Mouse (Mus musculus) macrophage (primary cell): Measurements from ENCODE around the gene Ddx21. TPM values are rescaled to one million over a fixed set of nuclear protein-coding genes. Genes with fewer than 3 reads are reported as not detected.
"Not testable (repeated sequence)": the region's sequence is repeated elsewhere in the genome, so short reads cannot be mapped to it uniquely, and the experiment has no call there.

Experiments used
- H3K27ac ChIP-seq: fragments of 350-480 bp; formaldehyde crosslinking; 2 replicates; pipeline ENCODE4 v1.9.0; 2021
- H3K36me3 ChIP-seq: fragments of 350-480 bp; formaldehyde crosslinking; 2 replicates; pipeline ENCODE4 v1.9.0; 2021; ENCODE audit errors: inconsistent target
- H3K4me3 ChIP-seq: fragments of 350-480 bp; formaldehyde crosslinking; 2 replicates; pipeline ENCODE4 v1.9.0; 2021; ENCODE audit errors: inconsistent target
- H3K79me2 ChIP-seq: fragments of 350-480 bp; formaldehyde crosslinking; 2 replicates; pipeline ENCODE4 v1.9.0; 2021; ENCODE audit errors: inconsistent target
- WGBS: methylation state at CpG from one replicate; pipeline ENCODE4 v1.1.7; 2026; ENCODE audit warnings: inconsistent platforms; ENCODE audit not compliant: missing documents; 5-methylcytosine and 5-hydroxymethylcytosine counted together
- polyA plus RNA-seq: library from polyadenylated mRNA; stranded (reverse); fragments of 250-400 nt; gene quantifications from 3 replicates; pipeline ENCODE4 v1.2.4, GENCODE M21; 2018; ENCODE audit warnings: inconsistent platforms

The Ddx21 gene
- polyA plus RNA-seq, 1 experiment from 2014 or later: 43.4 TPM

DNA sequence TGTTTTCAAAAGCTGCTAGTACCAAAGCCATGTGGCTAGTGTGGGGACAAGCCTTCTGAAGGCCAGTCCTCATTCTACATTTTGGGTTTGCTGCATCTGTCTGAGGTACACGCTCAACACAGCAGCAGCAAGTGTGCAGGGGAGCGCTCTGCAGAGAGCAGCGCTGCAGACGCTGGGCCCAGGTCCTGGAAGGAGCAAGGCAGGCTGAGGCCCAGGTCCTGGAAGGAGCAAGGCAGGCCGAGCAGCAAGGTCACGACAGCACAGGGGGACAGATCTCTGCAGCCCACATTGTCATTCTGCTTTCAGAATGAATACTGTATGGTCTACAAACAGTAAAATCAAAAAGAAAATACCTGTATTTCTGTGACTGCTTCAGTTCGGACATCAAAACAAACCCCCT lies 19.4 kb downstream of the Ddx21 start:
- peaks cover 2% of the 10 kb centered on the region for H3K79me2 ChIP-seq
- H3K4me3 ChIP-seq: no peak overlapping the region
- WGBS: 88% methylated on average over 7 of the region's 7 CpGs
- H3K36me3 ChIP-seq: peaks cover 67% of the 10 kb centered on the region
- no peak overlapping the region for H3K27ac ChIP-seq

GRCm38 (mm10) chr10:62582263-62582662 lies 19.8 kb downstream of the Ddx21 start:
- Histone ChIP-seq H3K27ac (no peak overlapping the region), H3K4me3 (no peak overlapping the region), H3K36me3 (peaks cover 62% of the 10 kb centered on the region), H3K79me2 (peaks cover 6% of the 10 kb centered on the region)
- 88% methylated on average over 17 of the region's 17 CpGs for WGBS

- H3K4me3 ChIP-seq, H3K27ac ChIP-seq: not testable (repeated sequence)
- WGBS: 94% methylated on average over 6 of the region's 13 CpGs
- peaks cover 31% of the 10 kb centered on the region for H3K79me2 ChIP-seq
- peaks cover 41% of the 10 kb centered on the region for H3K36me3 ChIP-seq
Measured at GRCm38 (mm10) chr10:62579129-62579528, 23.0 kb downstream of the Ddx21 start.

DNA sequence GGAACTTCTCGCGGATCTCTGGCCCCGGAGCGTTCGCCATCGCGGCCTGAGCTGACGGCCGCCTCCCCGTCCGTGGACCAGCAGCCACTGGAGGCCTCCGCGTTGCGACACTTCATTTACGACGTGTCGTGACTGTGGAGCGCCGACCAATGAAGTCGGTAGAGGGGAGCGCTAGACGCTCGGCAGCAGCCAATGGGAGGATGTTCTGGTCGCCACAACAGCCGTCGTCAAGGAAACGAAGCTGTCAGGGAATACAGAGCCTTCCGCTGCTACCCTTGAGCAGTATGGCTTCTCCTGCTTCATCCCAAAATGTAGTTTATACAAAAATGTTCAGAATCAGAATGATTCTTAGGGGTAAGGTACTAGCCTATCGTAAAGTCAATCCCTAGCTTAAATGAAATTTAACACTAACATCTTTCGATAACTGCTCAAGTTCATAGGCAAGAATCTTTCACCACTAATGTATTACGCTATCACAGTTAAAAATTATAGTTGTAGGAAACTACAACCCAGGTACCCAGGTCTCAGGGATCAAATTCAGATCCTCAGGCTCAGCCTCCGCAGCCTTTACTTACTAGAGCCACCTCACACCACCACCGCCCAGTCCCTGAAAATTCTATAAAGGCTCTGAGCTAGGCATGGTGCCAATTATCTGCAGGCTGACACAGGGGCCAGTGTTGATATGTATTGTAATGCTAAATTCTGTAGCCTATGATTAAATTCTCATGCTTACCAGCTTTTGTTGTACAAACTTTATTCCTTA lies 23.6 kb downstream of the Ddx21 start, which contains the start of gene Kif1bp:
Kif1bp (minus strand) TSS at position 120 of the 763 bp plus-strand sequence.
- peaks cover 31% of the 10 kb centered on the region for H3K79me2 ChIP-seq
- H3K36me3 ChIP-seq: peaks cover 40% of the 10 kb centered on the region
- peak within 1 kb of the TSS; percentile 75 for H3K4me3 ChIP-seq
- no peak within 1 kb of the TSS for H3K27ac ChIP-seq
- WGBS: 6% methylated on average over 33 of the region's 33 CpGs

- peak overlapping the region; percentile 75 for H3K4me3 ChIP-seq
- peaks cover 33% of the 10 kb centered on the region for H3K36me3 ChIP-seq
- peaks cover 31% of the 10 kb centered on the region for H3K79me2 ChIP-seq
- WGBS: 3% methylated on average over 54 of the region's 54 CpGs
- no peak overlapping the region for H3K27ac ChIP-seq
Measured at GRCm38 (mm10) chr10:62577673-62578337, 24.3 kb downstream of the Ddx21 start.

- Histone ChIP-seq H3K36me3 (peaks cover 16% of the 10 kb centered on the region), H3K4me3 (no peak overlapping the region), H3K27ac (no peak overlapping the region), H3K79me2 (peaks cover 31% of the 10 kb centered on the region)
- WGBS: 88% methylated on average over 13 of the region's 13 CpGs
Measured at GRCm38 (mm10) chr10:62575001-62575400, 27.1 kb downstream of the Ddx21 start.

DNA sequence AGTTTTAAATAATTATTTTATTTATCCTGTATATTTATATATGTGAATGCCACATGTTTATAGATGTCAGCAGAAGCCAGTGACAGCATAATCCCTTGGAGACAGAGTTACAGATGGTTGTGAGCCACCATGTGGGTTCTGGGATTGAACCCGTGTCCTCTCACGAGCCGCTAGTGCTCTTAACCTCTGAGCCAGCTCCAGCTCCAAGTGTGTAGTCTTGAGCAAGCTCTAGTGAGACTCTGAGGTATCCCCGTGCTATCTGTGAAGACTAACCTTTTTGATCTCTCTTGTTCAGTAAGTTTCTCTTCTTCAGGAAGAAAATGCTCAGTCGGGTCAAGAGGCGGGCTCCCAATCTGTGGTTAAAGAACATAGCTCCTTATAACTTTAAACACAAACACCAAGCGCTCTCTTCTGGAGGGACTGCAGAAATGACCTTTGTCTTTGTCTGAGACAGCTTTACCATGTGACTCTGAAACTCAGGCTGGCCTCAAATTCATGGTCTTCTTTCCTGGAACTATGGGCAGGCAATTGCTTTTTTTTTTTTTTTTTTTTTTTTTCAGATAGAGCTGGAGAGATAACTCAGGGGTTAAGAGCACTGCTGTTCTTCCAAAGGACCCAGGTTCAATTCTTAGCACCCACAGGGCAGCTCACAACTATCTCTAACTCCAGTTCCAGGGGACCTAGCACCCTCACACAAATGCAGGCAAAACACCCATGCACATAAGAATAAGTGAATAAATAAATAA lies 31.8 kb downstream of the Ddx21 start:
- peaks cover 4% of the 10 kb centered on the region; the same call in 1 of the 2 replicates for H3K79me2 ChIP-seq
- H3K27ac ChIP-seq: no peak overlapping the region
- H3K4me3 ChIP-seq: no peak overlapping the region
- 69% methylated on average over 7 of the region's 7 CpGs for WGBS
- H3K36me3 ChIP-seq: peaks cover 59% of the 10 kb centered on the region

DNA sequence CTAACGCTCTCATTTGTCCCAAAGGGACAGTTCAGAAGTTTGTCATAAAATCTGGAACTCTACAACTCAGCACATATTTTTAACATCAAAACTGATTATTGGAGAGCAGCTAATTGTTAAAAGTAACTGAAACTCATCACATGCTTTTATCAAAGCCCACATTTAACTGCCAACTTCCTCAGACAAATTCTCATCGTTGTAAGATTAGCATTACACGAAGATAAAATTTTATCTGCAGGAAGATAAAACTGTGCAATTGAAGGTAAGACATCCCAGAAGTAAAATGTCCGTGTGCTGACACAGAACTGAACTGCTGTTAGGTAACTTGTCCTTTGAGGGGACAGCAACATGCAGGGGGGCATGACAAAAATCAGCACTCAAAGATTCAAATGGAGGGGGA lies 33.2 kb downstream of the Ddx21 start:
- Histone ChIP-seq H3K27ac (no peak overlapping the region), H3K79me2 (no peaks in the 10 kb centered on the region), H3K36me3 (peaks cover 59% of the 10 kb centered on the region), H3K4me3 (no peak overlapping the region)
- WGBS: 83% methylated on average over 4 of the region's 4 CpGs

DNA sequence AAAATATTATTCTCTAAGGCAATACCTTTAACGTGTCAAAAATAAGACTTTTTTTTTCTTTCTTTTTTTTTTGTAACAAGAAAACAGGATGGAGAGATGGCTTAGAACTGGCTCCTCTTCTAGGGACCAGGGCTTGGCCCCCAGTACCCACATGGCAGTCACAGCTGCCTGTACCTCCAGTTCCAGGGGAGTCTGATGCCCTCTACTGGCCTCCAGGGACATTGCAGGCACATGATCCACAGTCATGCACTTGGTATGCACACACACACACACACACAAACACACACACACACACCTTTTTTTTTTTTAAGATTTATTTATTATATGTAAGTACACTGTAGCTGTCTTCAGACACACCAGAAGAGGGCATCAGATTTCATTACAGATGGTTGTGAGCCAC lies 44.3 kb downstream of the Ddx21 start:
- Histone ChIP-seq H3K4me3 (no peak overlapping the region), H3K27ac (no peak overlapping the region), H3K79me2 (no peaks in the 10 kb centered on the region), H3K36me3 (peaks cover 38% of the 10 kb centered on the region; the same call in 1 of the 2 replicates)
- WGBS: 88% methylated on average over 1 of the region's 1 CpGs

- H3K36me3 ChIP-seq: peaks cover 26% of the 10 kb centered on the region; the same call in 1 of the 2 replicates
- no peak overlapping the region for H3K4me3 ChIP-seq
- no peaks in the 10 kb centered on the region for H3K79me2 ChIP-seq
- WGBS: 19% methylated on average over 6 of the region's 6 CpGs
- peak overlapping the region; percentile 50 for H3K27ac ChIP-seq
Measured at GRCm38 (mm10) chr10:62556558-62556901, 45.6 kb downstream of the Ddx21 start.

DNA sequence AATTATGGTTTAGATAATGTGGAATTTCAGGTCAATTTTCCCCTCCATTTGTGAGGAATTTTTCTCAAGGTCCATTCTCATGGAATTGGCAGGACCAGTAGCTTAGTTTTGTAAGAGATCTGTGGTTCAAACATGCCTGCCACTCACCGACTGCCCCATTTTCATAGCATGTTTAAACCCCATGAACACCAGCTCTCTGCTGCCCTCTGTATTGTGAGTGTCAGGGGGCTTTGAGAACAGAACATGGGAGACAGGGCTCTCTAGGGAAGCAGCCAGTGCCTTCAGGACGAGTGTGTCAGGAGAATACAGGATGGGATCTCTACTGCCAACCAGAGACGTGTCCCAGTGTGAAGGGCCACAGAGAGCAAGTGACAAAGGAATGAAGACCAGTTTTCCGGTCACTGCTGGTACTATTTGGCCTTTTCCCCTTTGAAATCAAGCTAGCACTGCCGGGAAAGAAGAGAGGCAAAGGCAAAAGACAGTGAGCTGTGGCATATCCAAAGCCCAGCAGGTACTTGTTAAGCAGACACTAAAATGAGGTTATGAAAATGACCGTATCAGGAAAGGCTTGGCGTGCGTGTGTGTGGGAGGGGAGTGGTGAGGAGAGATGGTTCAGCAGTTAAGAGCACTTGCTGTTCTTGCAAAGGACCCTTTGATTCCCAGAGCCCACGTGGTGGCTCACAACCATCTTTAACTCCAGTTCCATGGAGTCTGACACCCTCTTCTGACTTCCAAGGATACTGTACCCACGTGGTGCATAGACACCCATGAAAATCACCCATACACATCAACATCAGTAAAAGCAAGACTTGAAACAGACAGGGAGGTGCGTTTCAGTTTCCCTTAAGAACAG lies 46.1 kb downstream of the Ddx21 start:
- Histone ChIP-seq H3K36me3 (peaks cover 22% of the 10 kb centered on the region; the same call in 1 of the 2 replicates), H3K79me2 (no peaks in the 10 kb centered on the region), H3K4me3 (no peak overlapping the region), H3K27ac (peak overlapping the region; percentile 50)
- 40% methylated on average over 10 of the region's 11 CpGs for WGBS

DNA sequence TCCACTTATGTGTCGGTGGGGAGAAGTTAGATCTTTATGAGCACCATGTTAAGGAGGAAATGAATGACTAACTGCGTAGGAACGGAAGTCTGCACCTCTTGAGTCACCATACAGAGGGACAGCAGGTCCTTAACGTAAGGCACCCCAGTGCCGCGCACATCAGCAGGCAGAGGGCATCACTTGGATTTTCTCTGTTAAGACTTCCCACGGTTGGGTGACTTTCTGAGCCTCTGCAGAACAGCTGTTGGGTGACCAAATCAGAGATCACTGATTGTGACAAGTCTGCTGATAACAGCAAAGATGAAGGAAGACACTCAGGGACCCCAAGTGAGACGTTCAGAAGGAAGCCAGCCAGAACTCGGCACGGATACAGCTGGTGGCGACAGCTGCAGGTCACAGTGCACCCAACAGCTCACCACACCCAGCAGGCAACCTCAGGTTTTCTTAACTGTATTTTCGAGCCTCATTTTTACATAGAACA lies 48.4 kb downstream of the Ddx21 start:
- 8% methylated on average over 12 of the region's 12 CpGs for WGBS
- Histone ChIP-seq H3K79me2 (no peaks in the 10 kb centered on the region), H3K36me3 (no peaks in the 10 kb centered on the region; the same call in 1 of the 2 replicates), H3K4me3 (no peak overlapping the region), H3K27ac (peak overlapping the region; percentile 57)

GRCm38 (mm10) chr10:62550787-62551300 lies 51.2 kb downstream of the Ddx21 start:
- Histone ChIP-seq H3K4me3 (no peak overlapping the region), H3K27ac (no peak overlapping the region), H3K79me2 (no peaks in the 10 kb centered on the region), H3K36me3 (no peaks in the 10 kb centered on the region)
- WGBS: 70% methylated on average over 7 of the region's 7 CpGs
